Comparison of ENCODE assay signal across 10 mouse cellular contexts in genomic region chr9:104123101-104123500, GRCm38 (mm10). TPM values are rescaled to one million over a fixed set of nuclear protein-coding genes. Genes with fewer than 3 reads are reported as not detected.
DNase-seq lines count a peak whose midpoint lies in the region; ATAC-seq and TF ChIP-seq lines count a peak whose summit lies in the region.
"Had no signal": no experiment of that assay in that cellular context is flagged by ENCODE, and none has a peak within 500 bp of the region (broad histone marks: within the 10 kb centered on the region; RNA-seq: fewer than 3 reads in every experiment).

No protein-coding gene starts in this region.

- WGBS in kidney, embryonic 15.5 days = 33% methylated on average over 5 of the region's 5 CpGs

- H3K9me3 ChIP-seq in kidney, embryonic 15.5 days (replicated peaks) = no peaks in the 10 kb centered on the region
- H3K9me3 ChIP-seq in ES-Bruce4 (replicated peaks; ENCODE audit: control insufficient read depth, insufficient read depth, low read length, poor library complexity, severe bottlenecking) = no peaks in the 10 kb centered on the region

- TF ChIP-seq POLR2A in ES-Bruce4 (IDR thresholded peaks at IDR 0.05; ENCODE audit: insufficient read depth, low read length) = no peak

- no peak for TF ChIP-seq EP300 in ES-Bruce4 (IDR thresholded peaks at IDR 0.05; ENCODE audit: insufficient read depth, low read depth, low read length)

- H3K36me3 ChIP-seq in kidney, embryonic 15.5 days = no peaks in the 10 kb centered on the region
- no peaks in the 10 kb centered on the region for H3K36me3 ChIP-seq in ES-Bruce4 (ENCODE audit: control insufficient read depth, insufficient read depth, low read length, poor library complexity, severe bottlenecking)

- H3K4me3 ChIP-seq in kidney, embryonic 15.5 days (replicated peaks) = no peak overlapping the region
- H3K4me3 ChIP-seq in ES-Bruce4 (ENCODE audit: low read depth, low read length) = no peak overlapping the region

- peaks cover 41% of the 10 kb centered on the region for H3K4me1 ChIP-seq in kidney, embryonic 15.5 days
- peaks cover 2% of the 10 kb centered on the region for H3K4me1 ChIP-seq in ES-Bruce4 (ENCODE audit: control insufficient read depth, insufficient read depth, low read length)

- H3K27ac ChIP-seq in kidney, embryonic 15.5 days = peak overlapping the region; percentile 85
- no peak overlapping the region for H3K27ac ChIP-seq in ES-Bruce4 (ENCODE audit: insufficient read depth, low read length)

- peaks cover 2% of the 10 kb centered on the region; the same call in 1 of the 2 replicates for H3K27me3 ChIP-seq in kidney, embryonic 15.5 days
- H3K27me3 ChIP-seq in ES-Bruce4 (ENCODE audit: control insufficient read depth, insufficient read depth, low read length, poor library complexity, severe bottlenecking) = no peaks in the 10 kb centered on the region

- ATAC-seq in kidney, embryonic 15.5 days (replicated peaks; ENCODE audit: low FRiP score) = peak; percentile 48
- ATAC-seq in common myeloid progenitor, adult 5-6 weeks (replicated peaks; ENCODE audit: low read depth, poor library complexity, severe bottlenecking) = peak; percentile 56
- 0 out of 2 replicates have a peak, but pooled peaks have one; percentile 33 for ATAC-seq in megakaryocyte, adult 5-6 weeks (ENCODE audit: poor library complexity, severe bottlenecking)

- H3K9ac ChIP-seq in kidney, embryonic 15.5 days = no peak overlapping the region
- no peak overlapping the region for H3K9ac ChIP-seq in ES-Bruce4 (ENCODE audit: low read depth, poor library complexity, severe bottlenecking)

- H3K4me2 ChIP-seq in kidney, embryonic 15.5 days = 0 out of 2 replicates have a peak overlapping the region, but pooled peaks have one; percentile 15

- DNase-seq in kidney, adult 8-10 months = no peak
- no peak for DNase-seq in MN1 (ENCODE audit: low spot score)
- no peak for DNase-seq in right cerebral cortex, postnatal 36 days (ENCODE audit: low spot score in 2 of 2)
- DNase-seq: cerebellum, adult 11 months; gastrocnemius, postnatal 10 days; thymus, adult 18-20 months had no signal

- TF ChIP-seq CTCF in ES-Bruce4 (IDR thresholded peaks at IDR 0.05; ENCODE audit: low read depth, low read length) = peak; percentile 4

RNA-seq across cellular contexts. Expression of gene Ackr4, which starts 3.6 kb away (rescaled TPM):
- polyA plus RNA-seq in kidney, embryonic 15.5 days (2015; fragmentation: Nextera tagmentation; extraction: Ambion mirVana) = 1.8 and 3.1 TPM in 2 replicates
- polyA plus RNA-seq in ES-Bruce4 (2011; ENCODE audit: insufficient read depth, insufficient read length, low read depth, missing spikeins) = 7.4 and 7.7 TPM in 2 replicates
- total RNA-seq in common myeloid progenitor, adult 5-6 weeks (2017) = 0.10 and 0.32 TPM in 2 replicates
- total RNA-seq in megakaryocyte, adult 5-6 weeks (2015) = 0.11 TPM in 1 of 2 replicates, not detected in the other
- 0.11 and 0.69 TPM in 2 replicates for total RNA-seq in megakaryocyte, adult 5-6 weeks (2017)

RNA-seq across cellular contexts. Expression of gene Acad11, which starts 59.9 kb away (rescaled TPM):
- polyA plus RNA-seq in kidney, embryonic 15.5 days (2015; fragmentation: Nextera tagmentation; extraction: Ambion mirVana) = 11.8 and 12.6 TPM in 2 replicates
- polyA plus RNA-seq in ES-Bruce4 (2011; ENCODE audit: insufficient read depth, insufficient read length, low read depth, missing spikeins) = 36.6 and 40.5 TPM in 2 replicates
- total RNA-seq in common myeloid progenitor, adult 5-6 weeks (2017) = 15.0 and 16.2 TPM in 2 replicates
- total RNA-seq in megakaryocyte, adult 5-6 weeks (2015) = 13.2 and 15.0 TPM in 2 replicates
- total RNA-seq in megakaryocyte, adult 5-6 weeks (2017) = 9.4 and 13.1 TPM in 2 replicates
